Mouse (Mus musculus): Measurements from ENCODE around the gene Slc11a2. TPM values are rescaled to one million over a fixed set of nuclear protein-coding genes. Genes with fewer than 3 reads are reported as not detected.
"Not testable (repeated sequence)": the region's sequence is repeated elsewhere in the genome, so short reads cannot be mapped to it uniquely, and the experiment has no call there.

Slc11a2 gene
- polyA plus RNA-seq, 1 experiment: 37.6 TPM

DNA sequence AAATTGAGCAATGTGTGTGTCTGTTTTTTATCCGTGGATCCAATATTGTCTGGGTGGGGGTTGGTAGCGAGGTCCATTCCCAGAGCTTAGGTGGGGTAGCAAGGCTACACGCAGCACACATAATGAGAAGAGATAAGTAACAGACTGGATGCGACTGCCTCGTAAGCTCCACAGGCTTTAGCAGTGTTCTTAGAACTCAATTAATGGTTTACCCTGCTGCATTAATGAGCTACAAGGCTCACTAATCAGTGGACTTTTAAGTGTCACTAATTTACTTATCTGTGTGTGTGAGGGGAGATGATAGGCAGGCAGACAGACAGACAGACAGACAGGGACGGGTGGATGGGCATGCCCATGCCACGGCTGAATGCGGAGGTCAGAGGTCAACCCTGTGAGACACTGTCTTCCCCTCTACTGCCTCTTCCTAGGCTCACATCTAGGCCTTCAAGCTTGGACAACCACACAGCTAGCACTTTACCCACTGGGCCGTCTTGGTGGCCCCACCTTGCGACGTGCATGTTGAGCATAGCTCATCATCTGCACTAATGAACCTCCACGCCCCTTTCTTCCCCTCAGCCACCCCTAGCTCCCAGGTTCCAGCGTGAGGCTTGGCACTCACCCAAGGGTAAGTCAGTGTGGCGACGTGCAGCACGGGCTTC is 24.2 kb downstream of the Slc11a2 start:
- no peak for DNase-seq (ENCODE audit: low read depth)
- TF ChIP-seq CTCF (IDR thresholded peaks at IDR 0.05; ENCODE audit: borderline replicate concordance, extremely low read depth, insufficient read depth, insufficient read length): no peak
- no peak for TF ChIP-seq POLR2A (IDR thresholded peaks at IDR 0.05; ENCODE audit: borderline replicate concordance, extremely low read depth, insufficient read depth, insufficient read length, poor library complexity, severe bottlenecking)

DNA sequence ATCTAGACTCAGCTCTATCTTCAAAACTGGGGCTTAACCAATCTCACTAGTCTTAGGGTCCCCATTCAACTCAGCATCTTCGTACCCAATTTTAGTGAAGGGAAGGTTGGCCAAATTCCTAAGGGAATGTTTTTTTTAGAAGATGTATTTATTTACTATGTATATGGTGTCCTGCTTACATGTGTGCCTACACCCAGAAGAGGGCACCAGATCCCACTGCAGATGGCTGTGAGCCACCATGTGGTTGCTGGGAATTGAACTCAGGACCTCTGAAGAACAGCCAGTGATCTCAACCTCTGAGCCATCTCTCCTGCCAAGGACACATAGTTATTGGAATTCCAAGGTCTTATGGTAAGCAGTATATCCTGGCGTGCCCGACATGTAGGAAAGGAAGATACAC is 29.3 kb downstream of the Slc11a2 start:
- TF ChIP-seq POLR2A (IDR thresholded peaks at IDR 0.05; ENCODE audit: borderline replicate concordance, extremely low read depth, insufficient read depth, insufficient read length, poor library complexity, severe bottlenecking): no peak
- TF ChIP-seq CTCF (IDR thresholded peaks at IDR 0.05; ENCODE audit: borderline replicate concordance, extremely low read depth, insufficient read depth, insufficient read length): no peak

DNA sequence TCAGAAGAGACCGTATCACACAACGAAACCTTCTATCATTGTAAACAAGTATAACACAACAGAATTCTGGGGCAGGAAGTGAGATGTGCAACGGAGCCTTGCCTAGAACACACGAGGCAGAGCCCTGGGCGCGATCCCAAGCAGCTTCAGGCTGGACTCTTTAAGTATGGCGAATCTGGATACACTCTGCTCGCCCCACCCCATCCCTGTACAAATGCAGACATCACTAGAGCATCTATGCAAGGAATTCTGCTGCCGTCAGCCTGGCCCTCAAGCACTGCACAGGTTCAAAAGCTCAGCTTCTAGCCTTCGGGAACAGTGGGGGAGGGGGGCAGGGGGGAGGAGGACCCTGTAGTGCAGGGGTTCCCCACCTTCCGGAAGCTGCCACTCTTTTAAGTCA is 31.9 kb downstream of the Slc11a2 start:
- DNase-seq (ENCODE audit: low read depth): no peak
- TF ChIP-seq CTCF (IDR thresholded peaks at IDR 0.05; ENCODE audit: borderline replicate concordance, extremely low read depth, insufficient read depth, insufficient read length) (no peak), POLR2A (IDR thresholded peaks at IDR 0.05; ENCODE audit: borderline replicate concordance, extremely low read depth, insufficient read depth, insufficient read length, poor library complexity, severe bottlenecking) (no peak)

More for the DNA sequence above, 29.3 kb downstream of the Slc11a2 start:
- no peak for DNase-seq (ENCODE audit: low read depth)

DNA sequence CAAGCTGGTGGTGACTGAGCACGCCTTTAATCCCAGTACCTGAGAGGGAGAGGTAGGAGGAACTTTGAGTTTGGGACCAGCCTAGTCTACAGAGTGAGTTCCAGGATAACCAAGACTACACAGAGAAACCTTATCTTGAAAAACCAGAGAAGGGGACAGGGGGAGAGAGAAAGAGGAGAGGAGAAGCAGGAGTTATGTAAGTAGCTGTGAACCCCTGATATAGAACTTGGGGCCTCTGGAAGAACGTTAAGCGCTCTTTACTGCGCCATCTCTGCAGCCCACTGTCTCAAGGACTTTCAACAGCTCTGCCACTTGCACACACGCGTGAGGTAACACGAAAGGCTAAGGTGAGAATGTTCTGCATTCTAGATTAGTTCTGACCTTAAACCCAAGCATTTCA is 33.3 kb downstream of the Slc11a2 start:
- no peak for DNase-seq (ENCODE audit: low read depth)
- no peak for TF ChIP-seq CTCF (IDR thresholded peaks at IDR 0.05; ENCODE audit: borderline replicate concordance, extremely low read depth, insufficient read depth, insufficient read length)
- no peak for TF ChIP-seq POLR2A (IDR thresholded peaks at IDR 0.05; ENCODE audit: borderline replicate concordance, extremely low read depth, insufficient read depth, insufficient read length, poor library complexity, severe bottlenecking)

DNA sequence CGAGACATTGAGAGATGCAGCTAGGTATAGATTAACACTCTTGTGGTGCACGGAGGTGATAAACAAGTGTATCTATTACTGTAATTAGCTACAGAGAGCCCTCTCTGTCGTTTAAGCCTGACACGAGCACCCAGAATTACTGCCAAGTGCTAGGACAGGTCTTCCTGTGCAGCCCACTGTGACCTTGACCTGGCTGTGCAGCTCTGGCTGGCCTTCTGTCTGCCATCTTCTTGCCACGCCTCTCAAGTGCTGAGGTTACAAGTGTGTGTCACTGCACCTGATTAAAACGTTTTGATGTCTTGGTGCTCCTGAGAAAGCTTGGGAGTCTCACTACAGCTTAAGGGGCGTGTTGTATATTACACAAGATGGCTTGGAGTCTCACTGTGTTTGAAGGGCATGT is 33.8 kb downstream of the Slc11a2 start:
- TF ChIP-seq CTCF (IDR thresholded peaks at IDR 0.05; ENCODE audit: borderline replicate concordance, extremely low read depth, insufficient read depth, insufficient read length) (no peak), POLR2A (IDR thresholded peaks at IDR 0.05; ENCODE audit: borderline replicate concordance, extremely low read depth, insufficient read depth, insufficient read length, poor library complexity, severe bottlenecking) (no peak)
- no peak for DNase-seq (ENCODE audit: low read depth)

DNA sequence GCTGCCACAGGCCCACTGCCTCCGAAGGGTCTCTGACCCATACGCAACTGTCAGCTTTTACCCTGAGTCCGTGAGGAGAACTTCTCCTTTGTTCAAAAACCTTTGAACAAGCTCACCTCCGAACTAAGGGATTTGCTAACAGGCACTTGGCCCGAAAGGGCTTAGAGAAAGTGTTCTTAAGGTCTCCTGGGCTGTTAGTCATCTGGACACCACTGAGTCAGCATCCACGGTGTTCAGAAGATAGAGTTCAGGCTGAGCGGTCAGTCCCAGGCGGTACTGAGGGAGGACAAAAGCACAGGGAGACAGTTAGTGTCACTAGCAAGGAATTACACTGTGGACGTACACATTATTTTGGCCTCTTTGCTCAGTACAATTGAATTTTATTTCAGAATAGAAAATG is 36.0 kb downstream of the Slc11a2 start:
- TF ChIP-seq CTCF (IDR thresholded peaks at IDR 0.05; ENCODE audit: borderline replicate concordance, extremely low read depth, insufficient read depth, insufficient read length): no peak
- no peak for TF ChIP-seq POLR2A (IDR thresholded peaks at IDR 0.05; ENCODE audit: borderline replicate concordance, extremely low read depth, insufficient read depth, insufficient read length, poor library complexity, severe bottlenecking)
- DNase-seq (ENCODE audit: low read depth): no peak

DNA sequence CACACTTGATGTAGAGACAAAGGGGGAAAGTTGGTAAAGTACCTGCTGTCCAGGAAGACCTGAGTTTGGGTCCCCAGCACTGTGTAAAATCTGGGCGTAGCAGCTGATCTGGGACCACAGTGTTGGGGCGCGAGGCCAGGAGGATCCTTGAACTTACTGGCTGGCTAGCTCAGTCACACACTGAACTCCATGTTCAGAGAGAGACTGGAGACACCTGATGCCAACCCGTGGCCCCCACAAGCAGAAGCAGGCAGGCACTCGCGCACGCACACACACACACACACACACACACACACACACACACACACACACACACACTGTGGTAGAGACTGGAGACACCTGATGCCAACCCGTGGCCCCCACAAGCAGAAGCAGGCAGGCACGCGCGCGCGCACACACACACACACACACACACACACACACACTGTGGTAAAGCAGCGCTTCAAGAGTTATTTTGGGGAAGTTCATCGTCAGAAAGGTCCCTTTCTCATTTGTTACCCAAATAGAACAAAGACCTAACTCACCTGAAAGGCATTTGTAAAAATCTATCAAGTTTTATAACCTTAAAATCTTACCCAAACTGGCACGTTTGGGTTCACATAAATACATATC is 36.5 kb downstream of the Slc11a2 start:
- no peak for TF ChIP-seq POLR2A (IDR thresholded peaks at IDR 0.05; ENCODE audit: borderline replicate concordance, extremely low read depth, insufficient read depth, insufficient read length, poor library complexity, severe bottlenecking)
- no peak for TF ChIP-seq CTCF (IDR thresholded peaks at IDR 0.05; ENCODE audit: borderline replicate concordance, extremely low read depth, insufficient read depth, insufficient read length)
- DNase-seq (ENCODE audit: low read depth): no peak

DNA sequence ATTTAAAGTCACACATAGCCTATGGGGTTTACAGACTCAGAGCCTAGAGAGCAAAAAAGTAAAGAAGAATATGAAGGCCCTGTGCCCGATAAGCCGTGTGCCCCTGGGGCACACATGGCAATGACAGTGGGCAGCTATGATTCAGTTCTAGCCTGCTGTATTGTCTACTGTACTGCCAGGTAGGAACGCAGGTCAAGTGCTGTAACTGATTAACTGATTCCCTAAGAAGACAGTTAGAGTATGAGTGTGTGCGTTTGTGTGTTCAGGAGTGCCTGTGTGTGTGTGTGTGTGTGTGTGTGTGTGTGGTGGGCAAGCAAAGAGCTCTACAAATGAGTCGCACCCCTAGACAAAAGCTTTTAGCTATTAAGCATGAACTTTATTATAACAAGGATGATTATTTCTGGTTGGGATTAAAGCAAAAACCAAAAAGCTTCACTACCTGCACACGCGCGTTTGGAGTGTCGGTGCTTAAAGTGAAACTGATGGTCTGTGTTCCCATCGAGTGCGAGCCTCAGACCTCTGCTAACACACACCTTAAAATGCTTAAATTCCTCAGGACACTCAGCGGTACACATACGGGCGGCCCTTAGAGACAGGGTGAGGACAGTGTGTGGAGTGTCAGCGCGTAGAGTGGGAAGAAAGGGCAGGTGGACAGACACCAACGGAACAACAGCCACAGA is 37.2 kb downstream of the Slc11a2 start:
- DNase-seq (ENCODE audit: low read depth): no peak
- TF ChIP-seq CTCF (IDR thresholded peaks at IDR 0.05; ENCODE audit: borderline replicate concordance, extremely low read depth, insufficient read depth, insufficient read length): no peak
- TF ChIP-seq POLR2A (IDR thresholded peaks at IDR 0.05; ENCODE audit: borderline replicate concordance, extremely low read depth, insufficient read depth, insufficient read length, poor library complexity, severe bottlenecking): no peak

DNA sequence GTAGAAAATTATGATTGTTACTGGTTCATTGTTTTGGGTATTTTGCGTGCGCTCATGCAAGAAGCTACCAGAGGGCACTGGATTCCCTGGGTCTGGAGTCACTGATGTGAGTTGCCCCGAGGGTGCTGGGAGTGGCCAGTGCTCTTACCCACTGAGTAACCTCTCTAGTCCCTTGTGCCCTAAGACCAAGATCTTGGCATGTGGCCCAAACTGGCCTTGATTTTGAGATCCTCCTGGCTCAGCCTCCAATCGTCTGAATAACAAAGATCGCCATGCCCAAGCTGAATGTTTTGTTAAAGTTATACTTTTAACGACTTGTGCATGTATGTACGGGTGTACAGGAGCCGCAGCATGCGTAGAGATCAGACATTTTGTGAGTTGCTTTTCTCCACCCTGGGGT is 39.2 kb downstream of the Slc11a2 start:
- DNase-seq (ENCODE audit: low read depth): no peak

DNA sequence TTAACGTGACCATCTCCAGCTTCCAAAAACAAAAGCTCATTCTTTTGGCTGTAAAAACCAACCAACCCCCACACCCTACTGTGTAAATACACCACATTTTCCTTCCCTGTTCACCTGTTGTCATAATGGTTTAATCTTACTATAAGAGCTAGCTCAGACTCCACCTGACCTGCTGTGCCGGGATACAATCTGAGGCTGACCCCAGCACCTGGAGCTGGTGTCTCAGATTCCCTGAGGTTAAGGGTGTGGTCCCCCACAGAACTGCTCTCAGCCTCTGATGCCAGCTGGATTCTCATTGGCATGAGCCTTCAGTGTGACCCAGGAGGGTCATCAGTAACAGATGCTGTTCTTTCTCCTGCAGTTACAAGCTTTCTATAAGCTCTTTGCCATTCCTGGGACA is 44.8 kb downstream of the Slc11a2 start:
- TF ChIP-seq POLR2A (IDR thresholded peaks at IDR 0.05; ENCODE audit: borderline replicate concordance, extremely low read depth, insufficient read depth, insufficient read length, poor library complexity, severe bottlenecking): no peak
- TF ChIP-seq CTCF (IDR thresholded peaks at IDR 0.05; ENCODE audit: borderline replicate concordance, extremely low read depth, insufficient read depth, insufficient read length): no peak
- DNase-seq (ENCODE audit: low read depth): no peak

More for the DNA sequence above, 39.2 kb downstream of the Slc11a2 start:
- no peak for TF ChIP-seq POLR2A (IDR thresholded peaks at IDR 0.05; ENCODE audit: borderline replicate concordance, extremely low read depth, insufficient read depth, insufficient read length, poor library complexity, severe bottlenecking)
- TF ChIP-seq CTCF (IDR thresholded peaks at IDR 0.05; ENCODE audit: borderline replicate concordance, extremely low read depth, insufficient read depth, insufficient read length): no peak

DNA sequence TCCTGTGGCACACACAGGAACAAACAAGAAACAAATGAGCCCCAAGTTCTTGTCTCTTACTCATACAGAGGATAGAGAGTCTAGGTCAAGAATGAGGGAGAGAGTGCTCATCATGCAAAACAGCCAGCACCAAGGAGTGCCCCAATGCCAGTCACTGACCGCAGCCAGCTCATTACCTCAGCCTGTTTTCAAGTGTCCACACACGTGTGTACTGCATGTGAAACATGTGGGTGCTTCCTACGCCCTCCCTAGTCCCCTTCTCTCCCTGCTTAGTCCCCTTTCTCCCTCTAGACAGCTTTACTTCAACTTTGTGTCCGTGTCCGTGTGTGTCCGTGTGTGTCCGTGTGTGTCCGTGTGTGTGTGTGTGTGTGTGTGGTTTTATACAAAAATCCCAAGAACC is 45.2 kb downstream of the Slc11a2 start:
- no peak for TF ChIP-seq POLR2A (IDR thresholded peaks at IDR 0.05; ENCODE audit: borderline replicate concordance, extremely low read depth, insufficient read depth, insufficient read length, poor library complexity, severe bottlenecking)
- no peak for TF ChIP-seq CTCF (IDR thresholded peaks at IDR 0.05; ENCODE audit: borderline replicate concordance, extremely low read depth, insufficient read depth, insufficient read length)
- DNase-seq (ENCODE audit: low read depth): no peak

DNA sequence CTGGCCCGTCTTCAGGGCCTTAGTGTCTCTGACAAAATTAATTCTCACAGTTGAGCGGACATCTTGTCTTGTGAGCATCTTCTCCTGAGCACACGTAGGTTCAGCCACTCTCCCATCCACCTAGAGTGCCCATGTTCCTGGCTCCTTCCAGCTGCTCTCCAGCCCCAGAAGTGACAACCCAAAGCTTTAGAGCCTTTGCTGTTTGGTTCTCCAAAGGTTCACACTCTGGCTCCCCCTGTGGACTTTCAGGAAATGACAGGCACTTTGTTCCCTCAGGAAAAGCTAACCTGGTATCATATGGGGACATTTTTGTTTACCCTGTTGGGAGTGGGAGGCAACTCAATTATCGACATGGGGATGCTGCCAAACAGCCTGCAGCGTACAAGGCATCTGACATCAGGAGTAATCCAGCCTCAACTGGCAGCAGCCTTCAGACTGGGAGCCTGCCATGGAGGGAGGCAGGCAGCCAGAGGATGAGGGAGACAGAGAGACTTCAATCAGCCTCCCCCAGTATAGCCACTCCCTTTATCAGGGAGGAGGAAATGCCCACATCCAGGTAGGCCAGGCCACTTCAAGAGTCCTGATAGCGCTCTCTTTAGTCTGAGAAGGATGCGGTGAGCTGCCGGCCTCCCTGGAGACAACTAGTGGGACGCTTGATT is 46.9 kb downstream of the Slc11a2 start:
- not testable (repeated sequence) for DNase-seq (ENCODE audit: low read depth)
